Mouse (Mus musculus) forebrain, embryonic 11.5 days (tissue): ENCODE data around the gene Kcnc3. TPM values are rescaled to one million over a fixed set of nuclear protein-coding genes. Genes with fewer than 3 reads are reported as not detected.
A peak's percentile ranks its signal among the peaks of the same experiment; 100 is the strongest.

Experiments used
- ATAC-seq: fragments of 200-750 bp; cut with Nextera tagmentation; replicated peaks from 2 replicates; pipeline ENCODE4 v1.8.0; 2017; ENCODE audit warnings: moderate TSS enrichment; ENCODE audit not compliant: low FRiP score
- DNase-seq: peaks from one replicate; pipeline ENCODE4 v3.0.0-alpha.2; 2017; ENCODE audit warnings: low spot score
- H3K27ac ChIP-seq: fragments of 300-500 bp; sonication (generic); 2 replicates; pipeline ENCODE4 v1.5.1; 2014; ENCODE audit warnings: low read depth, low read length
- H3K27me3 ChIP-seq: fragments of 300-500 bp; sonication (generic); 2 replicates; pipeline ENCODE4 v1.6.1; 2014; ENCODE audit warnings: mild to moderate bottlenecking, low read length, mixed read lengths; ENCODE audit not compliant: control insufficient read depth, insufficient read depth
- H3K36me3 ChIP-seq: fragments of 300-500 bp; sonication (generic); 2 replicates; pipeline ENCODE4 v1.6.1; 2014; ENCODE audit warnings: mild to moderate bottlenecking, low read length, moderate library complexity, mixed read lengths; ENCODE audit not compliant: control insufficient read depth, insufficient read depth
- H3K4me1 ChIP-seq: fragments of 300-500 bp; sonication (generic); replicated peaks from 2 replicates; pipeline ENCODE4 v1.6.1; 2014; ENCODE audit warnings: low read length, mixed read lengths; ENCODE audit not compliant: control insufficient read depth, insufficient read depth
- H3K4me2 ChIP-seq: fragments of 300-500 bp; sonication (generic); 2 replicates; pipeline ENCODE4 v1.6.1; 2014; ENCODE audit warnings: low read depth, mild to moderate bottlenecking, low read length, moderate library complexity, mixed read lengths; ENCODE audit not compliant: severe bottlenecking
- H3K4me3 ChIP-seq: fragments of 300-500 bp; sonication (generic); 2 replicates; pipeline ENCODE4 v1.5.1; 2014; ENCODE audit warnings: low read depth, low read length
- H3K9ac ChIP-seq: fragments of 300-500 bp; sonication (generic); 2 replicates; pipeline ENCODE4 v1.6.1; 2014; ENCODE audit warnings: low read length
- H3K9me3 ChIP-seq: fragments of 300-500 bp; sonication (generic); 2 replicates; pipeline ENCODE4 v1.6.1; 2016; ENCODE audit warnings: low read length, mixed read lengths; ENCODE audit not compliant: control insufficient read depth
- whole genome bisulfite sequencing: fragments of 180-500 bp; shearing (Covaris S2); extraction: QIAGEN DNeasy Blood & Tissue Kit; methylation state at CpG from one replicate; pipeline ENCODE4 v1.1.7; 2014; 5-methylcytosine and 5-hydroxymethylcytosine counted together
- polyA plus RNA-seq: library from polyadenylated mRNA; unstranded; fragments of >200 nt; fragmentation: Nextera tagmentation; extraction: Ambion mirVana; gene quantifications from 2 replicates; pipeline ENCODE4 v1.2.1, GENCODE M21; 2014

Gene Kcnc3
- polyA plus RNA-seq, 1 experiment from 2014 or later, result 1.8 TPM

- WGBS, result under 1% methylated on average over 25 of the region's 25 CpGs
- Histone ChIP-seq H3K9me3 (no peaks in the 10 kb centered on the region), H3K4me1 (peaks cover 16% of the 10 kb centered on the region), H3K9ac (0 out of 2 replicates have a peak overlapping the region, but pooled peaks have one; percentile 3), H3K27me3 (peaks cover 15% of the 10 kb centered on the region), H3K4me2 (peak overlapping the region; percentile 46), H3K4me3 (peak overlapping the region; percentile 23), H3K27ac (no peak overlapping the region), H3K36me3 (no peaks in the 10 kb centered on the region)
- ATAC-seq (peak; percentile 84), DNase-seq (peak; percentile 91)
Measured at GRCm38 (mm10) chr7:44604139-44604606, 13.7 kb downstream of the Kcnc3 start.

DNA sequence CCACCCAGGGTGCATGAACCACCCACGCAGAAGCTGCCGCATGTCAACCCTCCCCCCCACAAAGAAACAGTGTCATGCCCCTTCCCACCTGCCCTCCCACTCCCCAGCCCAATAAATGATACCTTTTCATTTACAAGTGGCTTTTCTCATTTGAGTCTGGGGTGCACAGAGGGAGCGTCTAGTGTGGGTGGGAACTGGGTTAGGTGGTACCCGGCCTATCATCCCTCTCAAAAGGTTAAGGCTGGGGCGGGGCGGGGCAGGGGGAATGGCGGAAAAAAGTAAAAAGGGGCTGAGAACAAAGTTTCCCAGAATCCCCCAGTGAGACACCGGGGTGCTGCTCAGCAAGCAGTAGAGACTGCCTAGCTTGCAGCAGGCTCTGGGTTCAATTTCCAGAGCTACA, 14.2 kb downstream of the Kcnc3 start:
- H3K4me2 ChIP-seq, result peak overlapping the region; percentile 46
- peak overlapping the region; percentile 23 for H3K4me3 ChIP-seq
- no peak for DNase-seq
- H3K9ac ChIP-seq, result no peak overlapping the region
- H3K9me3 ChIP-seq, result no peaks in the 10 kb centered on the region
- no peaks in the 10 kb centered on the region for H3K36me3 ChIP-seq
- H3K27me3 ChIP-seq, result peaks cover 15% of the 10 kb centered on the region
- peaks cover 16% of the 10 kb centered on the region for H3K4me1 ChIP-seq
- ATAC-seq, result peak; percentile 34
- WGBS, result 2% methylated on average over 8 of the region's 8 CpGs
- no peak overlapping the region for H3K27ac ChIP-seq

DNA sequence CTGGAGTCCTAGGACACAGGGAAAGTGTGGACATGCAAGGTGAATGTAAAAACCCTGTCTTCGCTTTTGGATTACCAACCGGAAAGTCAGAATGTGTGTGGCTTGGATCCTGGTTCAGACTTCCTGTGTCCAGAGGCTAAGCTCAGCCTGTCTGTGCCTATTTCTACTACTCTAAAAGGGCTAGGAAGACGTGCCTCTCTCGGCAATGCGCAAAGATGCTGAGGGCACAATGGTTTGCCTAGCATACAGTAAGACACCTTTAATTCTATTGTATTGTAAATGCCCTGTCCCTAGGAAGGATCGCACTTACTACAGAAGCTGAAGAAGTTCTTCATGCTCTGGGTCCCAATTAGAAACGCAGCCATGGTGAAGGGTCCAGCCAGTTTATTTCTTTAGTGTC, 15.0 kb downstream of the Kcnc3 start:
- no peak overlapping the region for H3K27ac ChIP-seq

GRCm38 (mm10) chr7:44606171-44606901, 15.9 kb downstream of the Kcnc3 start:
- Histone ChIP-seq H3K4me3 (no peak overlapping the region), H3K9ac (no peak overlapping the region), H3K4me2 (no peak overlapping the region), H3K9me3 (no peaks in the 10 kb centered on the region), H3K4me1 (peaks cover 16% of the 10 kb centered on the region), H3K27ac (no peak overlapping the region), H3K27me3 (peaks cover 14% of the 10 kb centered on the region), H3K36me3 (no peaks in the 10 kb centered on the region)
- ATAC-seq (no peak), DNase-seq (no peak)
- WGBS, result 8% methylated on average over 29 of the region's 29 CpGs

More for the DNA sequence above, 15.0 kb downstream of the Kcnc3 start:
- ATAC-seq, result no peak
- Histone ChIP-seq H3K27me3 (peaks cover 15% of the 10 kb centered on the region), H3K9me3 (no peaks in the 10 kb centered on the region), H3K9ac (no peak overlapping the region), H3K4me2 (no peak overlapping the region), H3K4me3 (no peak overlapping the region), H3K36me3 (no peaks in the 10 kb centered on the region), H3K4me1 (peaks cover 16% of the 10 kb centered on the region)
- DNase-seq, result no peak
- WGBS, result 32% methylated on average over 7 of the region's 7 CpGs

GRCm38 (mm10) chr7:44612192-44612591, 21.7 kb downstream of the Kcnc3 start:
- Histone ChIP-seq H3K9ac (no peak overlapping the region), H3K4me1 (peaks cover 5% of the 10 kb centered on the region; the same call in 1 of the 2 replicates), H3K36me3 (no peaks in the 10 kb centered on the region), H3K27ac (no peak overlapping the region), H3K4me3 (no peak overlapping the region), H3K27me3 (peaks cover 10% of the 10 kb centered on the region), H3K9me3 (no peaks in the 10 kb centered on the region), H3K4me2 (no peak overlapping the region)
- no peak for DNase-seq
- no peak for ATAC-seq
- 79% methylated on average over 7 of the region's 7 CpGs for WGBS

DNA sequence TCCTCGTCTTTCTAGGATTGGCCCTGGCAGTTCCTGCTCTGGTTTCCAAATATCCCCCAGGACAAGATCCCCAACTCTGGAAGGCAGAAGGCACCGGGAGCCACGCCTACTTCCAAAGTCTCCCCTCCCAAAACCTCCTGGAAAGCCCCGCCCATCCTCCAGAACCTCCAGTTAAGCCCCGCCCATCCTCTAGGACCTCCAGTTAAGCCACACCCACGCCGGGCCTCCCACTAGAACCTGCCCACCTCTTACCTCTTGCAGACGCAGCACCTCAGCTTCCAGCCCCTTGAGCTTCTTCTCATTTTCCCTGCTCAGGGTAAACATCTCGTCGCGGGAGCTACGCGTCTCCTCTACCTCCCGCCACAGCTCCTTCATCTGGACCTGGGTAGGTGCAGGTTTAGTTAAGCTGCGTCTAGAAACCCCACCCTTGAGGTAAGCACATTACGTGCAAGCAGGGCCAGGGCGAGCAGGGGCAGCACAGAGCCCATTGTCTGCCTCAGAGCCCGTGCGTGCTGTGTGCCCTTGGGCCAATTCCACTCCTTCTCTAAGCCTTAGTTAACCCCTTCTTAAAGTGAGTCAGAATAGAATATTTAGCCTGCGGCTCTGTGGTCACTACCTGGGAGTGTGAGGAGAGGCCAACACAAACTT, 23.7 kb downstream of the Kcnc3 start:
- Histone ChIP-seq H3K9me3 (no peaks in the 10 kb centered on the region), H3K36me3 (no peaks in the 10 kb centered on the region), H3K9ac (no peak overlapping the region; the same call in 1 of the 2 replicates), H3K4me1 (peaks cover 5% of the 10 kb centered on the region; the same call in 1 of the 2 replicates), H3K4me2 (peak overlapping the region; percentile 21; the same call in 1 of the 2 replicates), H3K27ac (no peak overlapping the region), H3K27me3 (peaks cover 10% of the 10 kb centered on the region), H3K4me3 (no peak overlapping the region)
- DNase-seq (peak; percentile 54), ATAC-seq (no peak)
- WGBS, result 4% methylated on average over 20 of the region's 20 CpGs

DNA sequence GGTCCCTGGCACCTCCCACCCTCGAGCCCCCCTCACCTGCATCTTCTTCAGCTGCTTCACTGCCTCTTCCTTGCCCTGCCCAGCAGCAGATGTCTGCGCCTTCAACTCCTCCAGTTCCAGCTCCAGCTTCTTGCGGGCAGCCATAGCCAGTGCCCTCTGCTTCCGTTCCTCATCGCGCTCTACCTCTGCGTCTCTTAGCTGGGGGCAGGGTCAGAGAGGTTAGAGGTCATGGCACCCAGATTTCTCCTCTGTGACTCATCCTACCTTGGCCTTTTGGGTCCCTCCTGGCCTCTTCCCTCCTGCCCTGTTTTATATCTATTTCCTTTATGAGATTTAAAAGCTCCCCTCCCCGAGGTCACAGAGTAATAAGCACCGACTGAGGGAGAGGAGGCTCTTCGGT, 24.8 kb downstream of the Kcnc3 start:
- no peak overlapping the region for H3K27ac ChIP-seq
- no peak overlapping the region for H3K4me3 ChIP-seq
- H3K9me3 ChIP-seq, result no peaks in the 10 kb centered on the region
- DNase-seq, result no peak
- H3K36me3 ChIP-seq, result no peaks in the 10 kb centered on the region
- no peak overlapping the region for H3K9ac ChIP-seq
- H3K4me2 ChIP-seq, result no peak overlapping the region
- peaks cover 10% of the 10 kb centered on the region for H3K27me3 ChIP-seq
- ATAC-seq, result no peak
- WGBS, result 16% methylated on average over 10 of the region's 10 CpGs
- peaks cover 5% of the 10 kb centered on the region; the same call in 1 of the 2 replicates for H3K4me1 ChIP-seq

DNA sequence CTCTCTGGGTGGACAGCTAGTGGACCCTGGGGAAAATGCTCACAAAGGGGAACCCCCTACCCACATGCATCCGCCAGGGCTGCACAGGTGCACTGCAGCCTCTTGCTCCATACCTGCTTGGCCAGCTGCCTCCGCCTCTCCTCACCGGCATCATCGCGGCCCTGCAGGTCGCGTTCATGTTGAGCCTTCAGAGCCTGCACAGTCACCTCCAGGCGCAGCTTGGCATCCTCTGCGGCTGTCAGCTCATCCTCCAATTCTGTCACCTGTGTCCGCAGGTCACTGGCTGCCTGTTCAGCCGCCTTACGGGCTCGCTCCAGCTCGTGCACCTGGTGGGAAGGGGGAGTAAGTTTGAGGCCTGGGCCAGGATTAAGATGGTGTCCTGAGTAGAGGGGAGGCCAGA, 25.5 kb downstream of the Kcnc3 start:
- Histone ChIP-seq H3K4me2 (no peak overlapping the region), H3K36me3 (no peaks in the 10 kb centered on the region), H3K27ac (no peak overlapping the region), H3K9me3 (no peaks in the 10 kb centered on the region), H3K27me3 (peaks cover 10% of the 10 kb centered on the region), H3K9ac (no peak overlapping the region), H3K4me1 (peaks cover 5% of the 10 kb centered on the region; the same call in 1 of the 2 replicates), H3K4me3 (no peak overlapping the region)
- ATAC-seq (no peak), DNase-seq (no peak)
- 77% methylated on average over 14 of the region's 14 CpGs for WGBS
